Mouse (Mus musculus): ENCODE data around the gene Cdnf. TPM values are rescaled to one million over a fixed set of nuclear protein-coding genes. Genes with fewer than 3 reads are reported as not detected.

Cdnf gene
- polyA plus RNA-seq, 1 experiment from 2014 or later: 0.21 TPM

- no peaks in the 10 kb centered on the region for H3K9me3 ChIP-seq (ENCODE audit: control insufficient read depth, low read length)
- no peak overlapping the region for H3K4me3 ChIP-seq (ENCODE audit: low read depth, low read length)
- TF ChIP-seq EP300 (optimal IDR thresholded peaks at IDR 0.05) (no peak), CTCF (IDR thresholded peaks at IDR 0.05; ENCODE audit: low read depth) (no peak)
- H3K9ac ChIP-seq (ENCODE audit: low read length): no peak overlapping the region
- H3K27me3 ChIP-seq (ENCODE audit: control insufficient read depth, insufficient read depth, low read length): no peaks in the 10 kb centered on the region
- H3K4me1 ChIP-seq (replicated peaks; ENCODE audit: control insufficient read depth, insufficient read depth): no peaks in the 10 kb centered on the region
- WGBS: 83% methylated on average over 11 of the region's 11 CpGs
- ATAC-seq (ENCODE audit: low FRiP score, low TSS enrichment) (no peak), DNase-seq (ENCODE audit: low spot score) (no peak)
- no peak overlapping the region for H3K27ac ChIP-seq (replicated peaks)
- H3K36me3 ChIP-seq (ENCODE audit: control insufficient read depth, insufficient read depth, low read length): no peaks in the 10 kb centered on the region
- no peak overlapping the region for H3K4me2 ChIP-seq (replicated peaks; ENCODE audit: low read depth)
These were observed 57.8 kb downstream of the Cdnf start for GRCm38 (mm10) chr2:3570606-3571005.

GRCm38 (mm10) chr2:3573883-3574282 is 61.1 kb downstream of the Cdnf start:
- Histone ChIP-seq H3K4me3 (ENCODE audit: low read depth, low read length) (no peak overlapping the region), H3K4me2 (replicated peaks; ENCODE audit: low read depth) (no peak overlapping the region), H3K9me3 (ENCODE audit: control insufficient read depth, low read length) (no peaks in the 10 kb centered on the region), H3K36me3 (ENCODE audit: control insufficient read depth, insufficient read depth, low read length) (no peaks in the 10 kb centered on the region), H3K4me1 (replicated peaks; ENCODE audit: control insufficient read depth, insufficient read depth) (no peaks in the 10 kb centered on the region), H3K27me3 (ENCODE audit: control insufficient read depth, insufficient read depth, low read length) (no peaks in the 10 kb centered on the region), H3K27ac (replicated peaks) (no peak overlapping the region), H3K9ac (ENCODE audit: low read length) (no peak overlapping the region)
- TF ChIP-seq CTCF (IDR thresholded peaks at IDR 0.05; ENCODE audit: low read depth) (no peak), EP300 (optimal IDR thresholded peaks at IDR 0.05) (no peak)
- no peak for ATAC-seq (ENCODE audit: low FRiP score, low TSS enrichment)
- 78% methylated on average over 7 of the region's 7 CpGs for WGBS
- DNase-seq (ENCODE audit: low spot score): no peak

GRCm38 (mm10) chr2:3575140-3575539 is 62.3 kb downstream of the Cdnf start:
- Histone ChIP-seq H3K4me2 (replicated peaks; ENCODE audit: low read depth) (no peak overlapping the region), H3K27me3 (ENCODE audit: control insufficient read depth, insufficient read depth, low read length) (no peaks in the 10 kb centered on the region), H3K9me3 (ENCODE audit: control insufficient read depth, low read length) (no peaks in the 10 kb centered on the region), H3K27ac (replicated peaks) (no peak overlapping the region), H3K9ac (ENCODE audit: low read length) (no peak overlapping the region), H3K4me1 (replicated peaks; ENCODE audit: control insufficient read depth, insufficient read depth) (no peaks in the 10 kb centered on the region), H3K4me3 (ENCODE audit: low read depth, low read length) (no peak overlapping the region), H3K36me3 (ENCODE audit: control insufficient read depth, insufficient read depth, low read length) (no peaks in the 10 kb centered on the region)
- ATAC-seq (ENCODE audit: low FRiP score, low TSS enrichment) (no peak), DNase-seq (ENCODE audit: low spot score) (no peak)
- WGBS: 86% methylated on average over 1 of the region's 1 CpGs
- TF ChIP-seq CTCF (IDR thresholded peaks at IDR 0.05; ENCODE audit: low read depth): no peak
- no peak for TF ChIP-seq EP300 (optimal IDR thresholded peaks at IDR 0.05)

Other genes with a start within 250 kb of the Cdnf start
- 23.8 and 24.0 TPM in 2 replicates for gene Nmt2, start 228.8 kb upstream of the Cdnf start, polyA plus RNA-seq (2015; fragmentation: Nextera tagmentation; extraction: Ambion mirVana)
- gene Rpp38, start 180.4 kb upstream of the Cdnf start, polyA plus RNA-seq (2015; fragmentation: Nextera tagmentation; extraction: Ambion mirVana): 17.2 and 20.3 TPM in 2 replicates
- gene Acbd7, start 176.9 kb upstream of the Cdnf start, polyA plus RNA-seq (2015; fragmentation: Nextera tagmentation; extraction: Ambion mirVana): 0.25 and 1.1 TPM in 2 replicates
- gene Olah, start 115.8 kb upstream of the Cdnf start, polyA plus RNA-seq (2015; fragmentation: Nextera tagmentation; extraction: Ambion mirVana): 0.18 and 0.23 TPM in 2 replicates
- gene Meig1, start 90.4 kb upstream of the Cdnf start, polyA plus RNA-seq (2015; fragmentation: Nextera tagmentation; extraction: Ambion mirVana): 0.36 and 0.61 TPM in 2 replicates
- 2.8 and 3.4 TPM in 2 replicates for gene Dclre1c, start 88.9 kb upstream of the Cdnf start, polyA plus RNA-seq (2015; fragmentation: Nextera tagmentation; extraction: Ambion mirVana)
- gene Suv39h2, start 38.0 kb upstream of the Cdnf start, polyA plus RNA-seq (2015; fragmentation: Nextera tagmentation; extraction: Ambion mirVana): 3.3 and 3.5 TPM in 2 replicates
- gene Gm45902, start 240 bp upstream of the Cdnf start, polyA plus RNA-seq (2015; fragmentation: Nextera tagmentation; extraction: Ambion mirVana): 0.97 and 1.1 TPM in 2 replicates
- gene Hspa14, start 216 bp upstream of the Cdnf start, polyA plus RNA-seq (2015; fragmentation: Nextera tagmentation; extraction: Ambion mirVana): 44.1 and 46.8 TPM in 2 replicates
- 46.4 and 49.6 TPM in 2 replicates for gene Fam107b, start 57.5 kb downstream of the Cdnf start, polyA plus RNA-seq (2015; fragmentation: Nextera tagmentation; extraction: Ambion mirVana)

All from stomach, postnatal 0 days (tissue).